Mouse (Mus musculus) neural tube, embryonic 11.5 days (tissue): ENCODE measurements around the gene Ubac1. TPM values are rescaled to one million over a fixed set of nuclear protein-coding genes. Genes with fewer than 3 reads are reported as not detected.

Experiments used
- ATAC-seq: fragments of 200-750 bp; cut with Nextera tagmentation; 2 replicates; pipeline ENCODE4 v1.8.0; 2017; ENCODE audit warnings: moderate number of reproducible peaks, mild to moderate bottlenecking, moderate TSS enrichment, moderate library complexity; ENCODE audit not compliant: insufficient read depth, low FRiP score, low TSS enrichment
- DNase-seq: peaks from one replicate; pipeline ENCODE4 v3.0.0-alpha.2; 2015; ENCODE audit warnings: low spot score
- H3K27ac ChIP-seq: fragments of 300-500 bp; sonication (generic); 2 replicates; pipeline ENCODE4 v1.5.1; 2014; ENCODE audit warnings: low read depth, mild to moderate bottlenecking, low read length
- H3K27me3 ChIP-seq: fragments of 300-500 bp; sonication (generic); 2 replicates; pipeline ENCODE4 v1.6.1; 2014; ENCODE audit warnings: mild to moderate bottlenecking, low read length, mixed read lengths; ENCODE audit not compliant: control insufficient read depth, insufficient read depth
- H3K36me3 ChIP-seq: fragments of 300-500 bp; sonication (generic); 2 replicates; pipeline ENCODE4 v1.6.1; 2014; ENCODE audit warnings: mild to moderate bottlenecking, low read length, moderate library complexity, mixed read lengths; ENCODE audit not compliant: control insufficient read depth, insufficient read depth
- H3K4me1 ChIP-seq: fragments of 300-500 bp; sonication (generic); 2 replicates; pipeline ENCODE4 v1.6.1; 2014; ENCODE audit warnings: low read length, mixed read lengths; ENCODE audit not compliant: control insufficient read depth, insufficient read depth
- H3K4me2 ChIP-seq: fragments of 300-500 bp; sonication (generic); 2 replicates; pipeline ENCODE4 v1.6.1; 2014; ENCODE audit warnings: low read depth, mild to moderate bottlenecking, moderate library complexity
- H3K4me3 ChIP-seq: fragments of 300-500 bp; sonication (generic); 2 replicates; pipeline ENCODE4 v1.5.1; 2014; ENCODE audit warnings: low read depth, low read length
- H3K9ac ChIP-seq: fragments of 300-500 bp; sonication (generic); 2 replicates; pipeline ENCODE4 v1.6.1; 2014; ENCODE audit warnings: mild to moderate bottlenecking, low read length
- H3K9me3 ChIP-seq: fragments of 300-500 bp; sonication (generic); 2 replicates; pipeline ENCODE4 v1.6.1; 2016; ENCODE audit warnings: low read length; ENCODE audit not compliant: control insufficient read depth
- WGBS: fragments of 180-500 bp; shearing (Covaris S2); extraction: QIAGEN DNeasy Blood & Tissue Kit; methylation state at CpG from one replicate; pipeline ENCODE4 v1.1.7; 2014; 5-methylcytosine and 5-hydroxymethylcytosine counted together
- polyA plus RNA-seq: library from polyadenylated mRNA; unstranded; fragments of >200 nt; fragmentation: Nextera tagmentation; extraction: Ambion mirVana; gene quantifications from 2 replicates; pipeline ENCODE4 v1.2.1, GENCODE M21; 2014

Ubac1 gene
- polyA plus RNA-seq, 1 experiment from 2014 or later: 114 TPM

DNA sequence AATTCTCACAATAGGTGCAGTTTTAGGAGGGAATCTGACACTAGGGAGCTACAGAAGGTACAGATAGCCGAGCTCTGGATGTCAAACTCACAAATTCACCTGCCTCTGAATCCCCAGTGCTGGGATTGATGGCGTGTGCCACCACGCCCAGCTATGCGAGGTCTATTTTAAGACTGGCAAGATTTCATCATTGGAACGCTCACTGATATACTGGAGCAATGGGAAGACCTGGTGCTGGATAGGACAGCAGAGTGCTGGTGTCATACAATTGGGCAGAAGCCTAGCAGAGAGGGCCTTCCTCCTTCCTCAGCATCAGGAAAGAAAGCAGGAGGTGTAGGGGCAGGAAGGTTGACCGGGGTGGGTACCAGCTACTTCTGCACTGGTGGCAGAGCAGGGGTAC is 33.7 kb downstream of the Ubac1 start:
- no peak overlapping the region for H3K4me3 ChIP-seq
- ATAC-seq (no peak), DNase-seq (no peak)
- H3K4me1 ChIP-seq: no peaks in the 10 kb centered on the region
- 89% methylated on average over 6 of the region's 6 CpGs for WGBS
- no peaks in the 10 kb centered on the region for H3K36me3 ChIP-seq
- H3K9me3 ChIP-seq: no peaks in the 10 kb centered on the region
- H3K9ac ChIP-seq: no peak overlapping the region
- H3K27ac ChIP-seq: no peak overlapping the region
- H3K27me3 ChIP-seq: no peaks in the 10 kb centered on the region
- H3K4me2 ChIP-seq: no peak overlapping the region

GRCm38 (mm10) chr2:25986601-25987000 is 34.9 kb downstream of the Ubac1 start:
- WGBS: 55% methylated on average over 5 of the region's 5 CpGs
- no peak overlapping the region for H3K4me2 ChIP-seq
- H3K27me3 ChIP-seq: no peaks in the 10 kb centered on the region
- H3K9me3 ChIP-seq: no peaks in the 10 kb centered on the region
- no peak overlapping the region for H3K4me3 ChIP-seq
- no peak for DNase-seq
- H3K9ac ChIP-seq: no peak overlapping the region
- ATAC-seq: no peak
- peaks cover 6% of the 10 kb centered on the region for H3K4me1 ChIP-seq
- no peak overlapping the region for H3K27ac ChIP-seq
- no peaks in the 10 kb centered on the region for H3K36me3 ChIP-seq

GRCm38 (mm10) chr2:25983159-25983907 is 38.2 kb downstream of the Ubac1 start, which contains the start of gene Camsap1:
Gene Camsap1 (minus strand): TSS chr2:25983282.
- Histone ChIP-seq H3K4me3 (peak within 1 kb of the TSS; percentile 97), H3K27ac (peak within 1 kb of the TSS; percentile 77), H3K9me3 (no peaks in the 10 kb centered on the region), H3K4me1 (peaks cover 20% of the 10 kb centered on the region), H3K36me3 (no peaks in the 10 kb centered on the region), H3K27me3 (no peaks in the 10 kb centered on the region), H3K4me2 (peak within 1 kb of the TSS; percentile 87), H3K9ac (peak within 1 kb of the TSS; percentile 98)
- ATAC-seq (peak; percentile 99), DNase-seq (peak; percentile 99)
- WGBS: under 1% methylated on average over 57 of the region's 64 CpGs

DNA sequence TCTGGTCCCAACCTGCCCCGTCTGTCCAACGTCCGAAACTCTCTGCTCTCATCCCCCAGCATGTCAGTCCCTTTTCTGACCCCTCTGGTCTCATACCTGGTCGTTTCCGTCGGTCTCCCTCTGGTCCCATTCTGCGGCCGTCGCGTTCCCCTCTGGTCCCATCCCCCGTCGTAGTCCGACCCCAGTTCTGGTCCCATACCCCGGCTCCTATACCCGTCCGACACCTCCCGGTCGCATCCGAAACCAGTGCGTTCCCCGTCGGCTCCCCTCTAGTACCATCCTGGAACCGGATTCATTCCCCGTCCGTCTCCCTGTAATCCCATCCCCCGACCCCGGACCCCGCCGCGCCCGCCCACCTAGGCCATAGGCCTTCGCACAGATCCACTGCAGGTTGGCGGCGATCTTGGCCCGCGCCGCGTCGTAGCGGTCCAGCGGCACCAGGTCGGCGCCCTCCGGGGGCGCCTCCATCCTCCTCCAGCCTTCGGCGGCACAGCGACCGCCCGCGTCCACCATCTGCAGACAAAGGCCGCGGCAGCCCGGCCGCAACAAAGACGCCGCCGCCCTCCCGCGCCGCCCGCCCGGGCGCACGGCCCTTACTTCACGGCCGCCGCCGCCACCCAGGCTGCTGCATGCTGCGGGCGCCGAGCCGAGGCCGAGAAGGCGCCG is 39.0 kb downstream of the Ubac1 start:
- DNase-seq (peak; percentile 56), ATAC-seq (peak; percentile 16)
- Histone ChIP-seq H3K27ac (peak overlapping the region; percentile 77), H3K4me2 (peak overlapping the region; percentile 87), H3K4me3 (peak overlapping the region; percentile 97), H3K9me3 (no peaks in the 10 kb centered on the region), H3K36me3 (no peaks in the 10 kb centered on the region), H3K27me3 (no peaks in the 10 kb centered on the region), H3K4me1 (peaks cover 20% of the 10 kb centered on the region), H3K9ac (peak overlapping the region; percentile 98)
- WGBS: under 1% methylated on average over 68 of the region's 76 CpGs

GRCm38 (mm10) chr2:25982052-25982425 is 39.5 kb downstream of the Ubac1 start:
- Histone ChIP-seq H3K4me1 (peaks cover 20% of the 10 kb centered on the region), H3K4me3 (peak overlapping the region; percentile 97), H3K36me3 (no peaks in the 10 kb centered on the region), H3K4me2 (peak overlapping the region; percentile 87), H3K27me3 (no peaks in the 10 kb centered on the region), H3K9ac (peak overlapping the region; percentile 98), H3K9me3 (no peaks in the 10 kb centered on the region), H3K27ac (no peak overlapping the region; the same call in 1 of the 2 replicates)
- ATAC-seq: no peak
- 1% methylated on average over 16 of the region's 16 CpGs for WGBS
- DNase-seq: peak; percentile 35

GRCm38 (mm10) chr2:25978997-25979396 is 42.5 kb downstream of the Ubac1 start:
- Histone ChIP-seq H3K27ac (no peak overlapping the region), H3K4me3 (no peak overlapping the region), H3K4me2 (no peak overlapping the region), H3K9ac (no peak overlapping the region), H3K4me1 (peaks cover 20% of the 10 kb centered on the region), H3K36me3 (no peaks in the 10 kb centered on the region), H3K9me3 (no peaks in the 10 kb centered on the region), H3K27me3 (no peaks in the 10 kb centered on the region)
- DNase-seq: no peak
- ATAC-seq: no peak
- WGBS: 86% methylated on average over 4 of the region's 4 CpGs

GRCm38 (mm10) chr2:25977587-25978239 is 43.8 kb downstream of the Ubac1 start:
- H3K9me3 ChIP-seq: no peaks in the 10 kb centered on the region
- no peak for DNase-seq
- H3K4me3 ChIP-seq: no peak overlapping the region
- no peak overlapping the region for H3K27ac ChIP-seq
- peaks cover 20% of the 10 kb centered on the region for H3K4me1 ChIP-seq
- WGBS: 92% methylated on average over 7 of the region's 7 CpGs
- no peak overlapping the region for H3K9ac ChIP-seq
- no peak for ATAC-seq
- no peak overlapping the region for H3K4me2 ChIP-seq
- H3K36me3 ChIP-seq: no peaks in the 10 kb centered on the region
- no peaks in the 10 kb centered on the region for H3K27me3 ChIP-seq

GRCm38 (mm10) chr2:25975141-25975770 is 46.3 kb downstream of the Ubac1 start:
- WGBS: 96% methylated on average over 4 of the region's 4 CpGs
- no peak overlapping the region for H3K27ac ChIP-seq

More at GRCm38 (mm10) chr2:25975141-25975770, 46.3 kb downstream of the Ubac1 start:
- H3K4me1 ChIP-seq: peaks cover 4% of the 10 kb centered on the region; the same call in 1 of the 2 replicates
- ATAC-seq: no peak
- no peaks in the 10 kb centered on the region for H3K36me3 ChIP-seq
- DNase-seq: no peak
- no peaks in the 10 kb centered on the region for H3K9me3 ChIP-seq
- no peak overlapping the region for H3K4me3 ChIP-seq
- no peak overlapping the region for H3K4me2 ChIP-seq
- H3K27me3 ChIP-seq: no peaks in the 10 kb centered on the region
- H3K9ac ChIP-seq: no peak overlapping the region
